Mouse (Mus musculus) granulocyte monocyte progenitor cell, adult 5-6 weeks (primary cell): ENCODE data around the gene Ccdc162. TPM values are rescaled to one million over a fixed set of nuclear protein-coding genes. Genes with fewer than 3 reads are reported as not detected.

ENCODE experiments used
- ATAC-seq: replicated peaks from 2 replicates; pipeline ENCODE4 v1.8.0; 2016; ENCODE audit warnings: mild to moderate bottlenecking, moderate TSS enrichment, inconsistent platforms; ENCODE audit not compliant: poor library complexity, severe bottlenecking
- total RNA-seq, 2 experiments: library from RNA; stranded (forward) in 1 of 2; stranded (reverse) in 1 of 2; fragments of 200-712, 200-1000 nt in 1 of 2; fragments of >200 nt in 1 of 2; fragmentation: Nextera tagmentation in 1 of 2; gene quantifications; 2 replicates each; pipeline ENCODE4 v1.2.3; 2014 to 2017

The Ccdc162 gene
- total RNA-seq, 2 experiments from 2014 or later, result 0.05 to 9.7 TPM

DNA sequence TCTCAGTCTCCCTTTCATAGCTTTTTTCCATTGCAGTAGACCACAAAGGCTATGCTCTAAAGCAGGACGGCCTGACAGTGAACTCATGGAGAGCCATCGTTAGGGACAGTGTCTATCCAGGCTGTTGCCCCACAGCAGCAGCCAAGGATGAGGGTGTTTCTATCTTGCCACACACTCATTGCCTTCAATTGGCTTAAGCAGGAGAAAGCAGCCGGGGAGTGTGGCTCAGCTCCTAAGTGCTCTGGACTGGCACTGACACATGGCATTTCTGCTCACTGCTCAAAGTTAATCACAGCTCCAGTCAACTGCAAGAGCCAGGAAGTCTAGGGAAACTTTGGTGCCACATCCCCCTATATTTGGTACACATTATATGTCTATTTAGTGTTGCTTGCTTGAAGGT, 64.9 kb downstream of the Ccdc162 start:
- ATAC-seq, result no peak

GRCm38 (mm10) chr10:41649186-41649585, 67.2 kb downstream of the Ccdc162 start:
- ATAC-seq, result no peak

GRCm38 (mm10) chr10:41638776-41639175, 77.7 kb downstream of the Ccdc162 start:
- ATAC-seq, result no peak

DNA sequence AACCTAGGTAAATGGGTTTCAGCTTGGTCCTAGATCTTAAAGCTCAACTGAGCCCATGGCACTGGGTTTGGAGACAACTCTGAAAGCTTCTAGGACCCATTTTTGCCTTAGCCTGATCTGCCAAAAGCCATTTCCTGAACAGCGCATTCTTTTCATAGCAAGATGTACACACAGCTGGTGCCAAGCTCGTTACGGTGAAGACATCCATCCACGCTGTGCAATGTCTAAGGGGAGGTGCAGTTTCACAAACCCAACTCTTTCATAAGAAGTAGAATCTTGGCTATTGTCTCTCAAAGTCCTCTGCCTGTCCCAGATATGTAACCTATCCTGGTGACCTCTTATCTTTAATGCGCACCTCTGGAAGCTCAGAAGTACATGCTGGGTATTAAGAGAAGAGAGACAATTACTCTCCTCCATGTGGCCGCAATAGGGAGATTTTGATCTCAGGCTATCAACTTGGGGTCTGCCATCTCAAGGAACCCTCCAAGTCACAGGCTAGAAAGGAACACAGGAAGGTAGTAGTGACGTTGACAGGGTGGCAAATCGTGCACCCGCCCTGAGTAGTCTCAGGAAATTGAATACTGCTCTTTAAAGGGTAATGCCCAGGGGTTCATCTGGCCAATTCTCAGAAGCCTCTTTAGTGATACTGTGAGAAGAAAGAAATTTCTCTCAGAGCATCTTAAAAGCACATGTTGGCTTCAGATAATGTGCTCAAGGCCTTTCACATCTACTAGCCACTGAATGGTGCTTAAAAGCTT, 81.0 kb downstream of the Ccdc162 start:
- ATAC-seq, result peak; percentile 90

DNA sequence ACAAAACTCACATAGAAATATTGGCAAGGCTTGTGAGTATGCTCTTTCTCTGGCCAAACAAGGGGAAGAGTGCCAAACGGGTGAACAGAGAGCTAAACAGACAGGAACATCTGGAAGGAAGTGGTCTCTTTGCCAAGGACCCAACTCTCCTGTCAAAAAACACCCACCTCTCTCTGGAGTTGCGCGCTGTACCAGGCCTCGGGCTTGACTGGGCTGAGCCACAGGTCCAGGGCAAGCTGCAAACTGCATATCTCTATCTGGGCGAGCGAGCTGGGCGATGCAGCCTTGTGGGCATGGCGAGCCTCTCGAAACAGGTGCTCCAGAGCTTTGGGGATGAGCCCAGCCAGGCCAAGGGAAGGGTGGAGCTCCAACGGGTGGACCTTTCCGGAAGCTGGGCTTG, 82.6 kb downstream of the Ccdc162 start:
- peak; percentile 44 for ATAC-seq

DNA sequence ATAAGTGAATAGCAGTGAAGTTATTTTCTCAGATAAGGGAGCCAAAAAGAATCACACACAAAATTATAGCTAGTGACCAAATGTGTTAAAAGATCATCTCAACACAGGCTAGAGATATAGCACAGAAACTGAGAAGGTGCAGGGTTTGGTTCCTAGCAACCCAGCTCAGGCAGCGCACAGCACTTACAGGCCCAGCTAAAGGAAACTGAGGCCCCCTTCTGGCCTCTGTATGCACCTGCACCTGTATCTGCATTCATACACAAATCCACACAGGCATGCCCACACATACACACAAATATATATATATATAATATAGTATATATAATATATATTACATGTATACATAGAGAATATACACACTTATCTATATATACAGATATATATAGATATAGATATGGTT, 84.4 kb downstream of the Ccdc162 start:
- no peak for ATAC-seq

DNA sequence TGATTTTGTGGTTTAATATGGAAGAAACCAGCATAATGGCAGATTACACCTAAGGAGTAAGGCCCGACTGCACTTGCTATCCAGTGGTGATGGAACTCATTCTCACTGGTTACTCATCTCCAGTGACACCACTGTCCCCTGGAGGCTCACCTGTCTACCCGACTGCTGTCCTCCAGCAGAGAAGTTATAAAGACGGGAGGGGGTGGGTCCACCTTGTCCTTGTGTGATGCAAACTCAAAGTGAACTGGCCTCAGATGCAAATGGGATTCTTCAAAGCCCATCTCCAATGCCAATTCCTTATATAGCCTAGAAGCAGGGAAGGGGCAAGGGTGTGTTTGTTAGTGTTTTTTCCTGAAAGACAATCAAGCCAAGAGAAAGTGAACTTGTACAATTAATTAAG, 89.4 kb downstream of the Ccdc162 start:
- ATAC-seq, result no peak

- ATAC-seq, result no peak
Measured at GRCm38 (mm10) chr10:41619988-41620387, 96.4 kb downstream of the Ccdc162 start.

DNA sequence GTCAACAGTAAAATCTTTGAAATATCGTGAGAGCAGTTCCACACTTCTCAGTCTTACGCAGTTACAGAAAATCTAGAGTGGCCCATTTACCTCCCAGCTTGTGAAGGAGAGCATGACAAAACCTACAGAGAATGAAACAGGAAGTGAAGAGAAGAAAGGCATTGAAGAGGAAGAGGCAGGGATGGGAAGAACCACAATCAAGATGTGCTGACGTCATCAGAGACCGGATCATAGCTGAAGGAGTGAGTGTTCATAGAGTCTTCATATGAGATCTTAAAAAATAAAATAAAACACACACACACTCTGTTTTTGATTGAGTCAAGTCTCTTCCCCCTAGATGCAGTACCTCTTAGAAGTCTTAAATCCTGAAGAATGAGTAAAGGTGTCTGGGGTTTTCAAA, 100.9 kb downstream of the Ccdc162 start:
- peak; percentile 79 for ATAC-seq

DNA sequence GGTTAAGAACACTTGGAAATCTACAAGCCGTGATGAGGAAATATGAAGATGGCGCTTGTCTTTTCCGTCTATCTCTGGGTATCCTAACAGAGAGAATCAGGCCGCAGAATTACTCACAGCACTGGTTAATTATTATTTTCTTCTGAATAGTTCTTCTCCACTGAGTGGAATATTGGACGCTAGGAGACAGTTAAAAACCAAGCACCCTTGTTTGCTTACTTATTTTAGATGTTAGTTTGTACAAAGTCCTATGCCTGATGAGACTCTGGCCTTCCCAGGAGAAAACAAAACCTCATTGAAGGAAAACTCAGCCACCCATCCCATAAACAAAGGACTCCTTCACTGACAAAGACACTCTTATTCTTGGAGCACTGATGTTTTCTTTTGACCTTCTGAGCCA, 104.5 kb downstream of the Ccdc162 start:
- no peak for ATAC-seq

GRCm38 (mm10) chr10:41609475-41609874, 107.0 kb downstream of the Ccdc162 start:
- no peak for ATAC-seq

- no peak for ATAC-seq
Measured at GRCm38 (mm10) chr10:41608485-41608884, 107.9 kb downstream of the Ccdc162 start.

DNA sequence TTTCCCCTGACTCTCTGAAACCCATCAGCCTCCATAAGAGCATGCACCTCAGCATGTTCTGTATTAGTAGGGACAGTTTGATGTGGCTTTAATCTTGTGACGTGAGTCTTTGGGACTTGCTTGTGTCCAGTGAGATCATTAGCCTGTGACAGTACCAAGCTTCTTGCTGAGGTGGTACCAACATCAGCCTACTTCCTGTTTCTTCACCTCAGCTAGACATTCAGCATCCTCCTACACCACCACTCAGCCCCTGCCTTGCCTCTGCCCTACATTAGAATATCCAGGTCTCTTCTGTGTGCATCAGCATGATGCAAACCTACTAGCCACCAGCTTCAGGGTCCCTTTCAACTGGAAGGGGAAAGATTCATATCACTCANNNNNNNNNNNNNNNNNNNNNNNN, 113.8 kb downstream of the Ccdc162 start:
- no peak for ATAC-seq

DNA sequence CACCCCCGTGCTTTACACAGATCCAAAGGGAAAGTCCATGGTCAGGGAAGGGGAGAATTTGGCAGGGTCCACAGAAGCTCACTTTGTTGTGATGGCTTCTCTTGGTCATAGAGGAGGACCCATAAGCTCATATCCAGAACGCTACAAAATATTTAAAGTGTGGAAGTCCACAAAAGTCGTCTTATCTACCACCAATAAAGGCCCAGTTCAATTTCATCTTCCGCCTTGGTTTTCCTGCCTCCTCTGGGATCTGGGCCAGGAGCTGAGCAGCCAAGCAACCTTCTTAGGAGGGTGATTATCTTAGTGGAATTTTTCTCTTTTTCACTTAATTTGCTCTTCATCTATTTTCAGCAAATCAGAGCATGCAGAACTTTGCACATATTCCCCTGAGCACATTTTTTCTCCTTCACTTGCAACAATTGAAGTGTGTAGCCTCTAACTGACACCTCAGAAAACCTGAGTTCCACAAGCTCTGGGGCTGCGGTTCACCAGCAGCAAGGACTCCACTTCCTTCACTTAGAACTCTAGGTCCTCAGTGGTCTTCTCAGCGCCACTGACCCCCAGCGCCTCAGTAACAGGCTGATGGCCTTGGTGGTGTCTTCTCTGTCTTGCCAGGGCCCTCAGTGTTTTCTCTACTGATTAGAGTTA, 114.4 kb downstream of the Ccdc162 start:
- ATAC-seq, result no peak

- ATAC-seq, result no peak
Measured at GRCm38 (mm10) chr10:41601302-41601701, 115.1 kb downstream of the Ccdc162 start.

- ATAC-seq, result peak; percentile 23
Measured at GRCm38 (mm10) chr10:41599051-41599450, 117.4 kb downstream of the Ccdc162 start.

DNA sequence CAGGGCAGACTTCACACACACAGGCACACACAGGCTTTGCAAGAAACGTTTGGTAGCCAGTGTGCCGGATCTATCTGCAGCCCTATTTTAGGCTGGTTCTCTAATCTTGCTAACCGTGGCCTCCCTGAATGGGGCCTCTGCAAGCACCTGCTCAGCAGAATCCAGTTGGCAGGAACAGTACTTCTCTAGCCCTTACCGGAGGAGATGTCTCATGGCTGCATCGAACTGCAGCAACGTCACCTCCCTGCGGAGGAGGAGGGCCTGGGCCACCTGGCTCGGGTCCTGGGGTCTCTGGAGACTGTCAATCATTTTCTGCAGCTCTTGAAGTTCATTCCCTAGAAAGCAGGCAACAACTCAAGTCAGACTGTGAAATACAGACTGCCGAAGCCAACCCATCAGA, 118.2 kb downstream of the Ccdc162 start:
- no peak for ATAC-seq

DNA sequence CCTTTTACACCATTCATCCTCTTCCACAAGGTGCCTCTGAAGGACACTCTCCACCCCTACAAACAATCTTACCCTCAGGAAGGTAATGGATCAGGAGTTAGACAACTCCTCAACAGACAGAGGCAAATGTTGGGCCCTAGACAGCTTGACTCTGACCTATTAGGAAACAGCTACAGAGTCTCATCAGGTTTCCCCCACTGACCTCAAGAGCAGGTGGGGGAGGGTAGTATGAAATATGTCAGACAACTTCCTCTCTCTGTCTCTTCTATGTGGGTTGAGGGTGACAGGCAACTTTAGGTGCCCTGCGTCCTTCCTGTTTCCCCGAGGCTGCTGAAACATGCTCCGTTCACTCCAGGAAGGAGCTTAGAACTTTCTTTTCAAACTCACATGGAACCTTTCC, 120.9 kb downstream of the Ccdc162 start:
- peak; percentile 95 for ATAC-seq

DNA sequence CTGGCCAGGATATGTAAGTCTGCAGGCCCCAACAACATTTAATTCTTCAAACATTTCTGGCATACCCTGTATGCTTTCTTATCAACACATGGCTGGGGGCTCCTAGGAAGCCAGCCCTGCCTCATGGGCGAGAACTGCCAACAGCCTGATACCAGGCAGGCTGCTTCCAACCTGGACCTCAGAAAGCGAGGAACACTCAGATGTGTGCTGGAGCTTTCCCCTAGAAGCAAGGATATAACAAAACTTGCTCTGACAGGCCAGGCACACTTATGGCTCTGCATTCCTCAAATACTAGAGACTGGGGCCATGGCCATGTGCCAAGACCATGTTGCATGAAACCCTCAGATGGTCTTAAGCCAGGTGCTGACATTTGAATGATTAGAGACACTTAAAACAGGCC, 121.5 kb downstream of the Ccdc162 start:
- no peak for ATAC-seq

GRCm38 (mm10) chr10:41594433-41594832, 122.0 kb downstream of the Ccdc162 start:
- ATAC-seq, result peak; percentile 64

DNA sequence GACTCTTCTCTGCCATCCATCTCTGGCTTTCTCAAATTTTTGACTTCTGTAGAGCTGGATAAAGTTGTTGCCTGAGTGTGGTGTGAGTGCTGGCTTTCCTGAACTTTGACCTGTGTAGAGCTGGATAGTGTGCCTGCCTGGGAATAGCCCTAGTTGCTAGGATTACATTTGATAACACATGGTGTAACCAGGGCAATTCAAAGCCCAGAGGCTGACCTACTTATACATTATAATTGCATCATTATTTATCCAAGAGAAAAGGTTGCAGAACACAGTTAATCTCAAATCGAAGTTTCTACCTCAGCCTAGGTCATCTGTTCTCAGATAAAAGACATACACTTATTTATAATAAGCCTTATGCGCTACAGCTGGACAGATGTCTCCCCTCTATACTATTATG, 127.8 kb downstream of the Ccdc162 start:
- ATAC-seq, result no peak
